Mouse (Mus musculus) liver (tissue): ENCODE results near the gene Stard7.

ENCODE experiments used
- DNase-seq: peaks from one replicate; pipeline ENCODE4 v3.0.0-alpha.2; 2020; ENCODE audit warnings: mixed read lengths

Gene Stard7

GRCm38 (mm10) chr2:127323667-127324066, 53.6 kb downstream of the Stard7 start:
- DNase-seq = no peak

GRCm38 (mm10) chr2:127324456-127324855, 54.4 kb downstream of the Stard7 start:
- no peak for DNase-seq

- DNase-seq = peak; percentile 40
Measured at GRCm38 (mm10) chr2:127328090-127328851, 58.3 kb downstream of the Stard7 start.

GRCm38 (mm10) chr2:127332807-127333570, 63.0 kb downstream of the Stard7 start:
- DNase-seq = no peak

- peak; percentile 22 for DNase-seq
Measured at GRCm38 (mm10) chr2:127333945-127334603, 64.1 kb downstream of the Stard7 start.

- DNase-seq = peak; percentile 25
Measured at GRCm38 (mm10) chr2:127335078-127335541, 65.1 kb downstream of the Stard7 start.

- peak; percentile 82 for DNase-seq
Measured at GRCm38 (mm10) chr2:127335767-127336496, 65.9 kb downstream of the Stard7 start, which contains the start of gene Dusp2. TSS of gene Dusp2 (plus strand) at chr2:127336159.

GRCm38 (mm10) chr2:127336497-127336832, 66.4 kb downstream of the Stard7 start:
- no peak for DNase-seq

GRCm38 (mm10) chr2:127336885-127337284, 66.9 kb downstream of the Stard7 start:
- DNase-seq = no peak

GRCm38 (mm10) chr2:127337531-127337930, 67.5 kb downstream of the Stard7 start:
- peak; percentile 54 for DNase-seq

- DNase-seq = no peak
Measured at GRCm38 (mm10) chr2:127338012-127338411, 68.0 kb downstream of the Stard7 start.

GRCm38 (mm10) chr2:127338416-127338815, 68.4 kb downstream of the Stard7 start, which contains the start of gene Astl:
TSS of gene Astl (plus strand) at chr2:127338639.
- DNase-seq = no peak

GRCm38 (mm10) chr2:127338833-127339232, 68.8 kb downstream of the Stard7 start:
- DNase-seq = no peak

- no peak for DNase-seq
Measured at GRCm38 (mm10) chr2:127339262-127339661, 69.2 kb downstream of the Stard7 start.

- peak; percentile 64 for DNase-seq
Measured at GRCm38 (mm10) chr2:127341159-127341558, 71.1 kb downstream of the Stard7 start.

GRCm38 (mm10) chr2:127346334-127346733, 76.3 kb downstream of the Stard7 start:
- no peak for DNase-seq

GRCm38 (mm10) chr2:127347147-127347985, 77.3 kb downstream of the Stard7 start:
- DNase-seq = no peak
